Mouse (Mus musculus) stomach, postnatal 0 days (tissue): Measurements from ENCODE around the gene Gli2. TPM values are rescaled to one million over a fixed set of nuclear protein-coding genes. Genes with fewer than 3 reads are reported as not detected.
A peak's percentile ranks its signal among the peaks of the same experiment; 100 is the strongest.

Experiments
- ATAC-seq: fragments of 200-750 bp; cut with Nextera tagmentation; 2 replicates; pipeline ENCODE4 v1.8.0; 2017; ENCODE audit not compliant: low FRiP score, low TSS enrichment
- DNase-seq: peaks from one replicate; pipeline ENCODE4 v3.0.0-alpha.2; 2016; ENCODE audit warnings: low spot score
- H3K27ac ChIP-seq: fragments of 300-500 bp; sonication (generic); replicated peaks from 2 replicates; pipeline ENCODE4 v1.5.1; 2014; ENCODE audit warnings: mild to moderate bottlenecking, control low read depth
- H3K27me3 ChIP-seq: fragments of 300-500 bp; sonication (generic); 2 replicates; pipeline ENCODE4 v1.6.1; 2014; ENCODE audit warnings: low read length; ENCODE audit not compliant: control insufficient read depth, insufficient read depth
- H3K36me3 ChIP-seq: fragments of 300-500 bp; sonication (generic); 2 replicates; pipeline ENCODE4 v1.6.1; 2014; ENCODE audit warnings: low read length, mixed read lengths; ENCODE audit not compliant: control insufficient read depth, insufficient read depth
- H3K4me1 ChIP-seq: fragments of 300-500 bp; sonication (generic); replicated peaks from 2 replicates; pipeline ENCODE4 v1.6.1; 2014; ENCODE audit warnings: antibody characterized with exemption; ENCODE audit not compliant: control insufficient read depth, insufficient read depth
- H3K4me2 ChIP-seq: fragments of 300-500 bp; sonication (generic); replicated peaks from 2 replicates; pipeline ENCODE4 v1.6.1; 2014; ENCODE audit warnings: low read depth, mild to moderate bottlenecking, control low read depth, moderate library complexity
- H3K4me3 ChIP-seq: fragments of 300-500 bp; sonication (generic); 2 replicates; pipeline ENCODE4 v1.5.1; 2014; ENCODE audit warnings: low read depth, low read length, control low read depth
- H3K9ac ChIP-seq: fragments of 300-500 bp; sonication (generic); 2 replicates; pipeline ENCODE4 v1.6.1; 2014; ENCODE audit warnings: mild to moderate bottlenecking, low read length, control low read depth, mixed read lengths
- H3K9me3 ChIP-seq: fragments of 300-500 bp; sonication (generic); 2 replicates; pipeline ENCODE4 v1.6.1; 2016; ENCODE audit warnings: low read length; ENCODE audit not compliant: control insufficient read depth
- CTCF ChIP-seq: IDR thresholded peaks from 2 replicates; pipeline ENCODE4 v1.5.1; 2016; ENCODE audit warnings: antibody characterized with exemption, low read depth, mild to moderate bottlenecking, moderate library complexity
- EP300 ChIP-seq: optimal IDR thresholded peaks from 2 replicates; pipeline ENCODE3; 2016; ENCODE audit warnings: antibody characterized with exemption
- WGBS: fragments of 180-500 bp; shearing (Covaris S2); extraction: QIAGEN DNeasy Blood & Tissue Kit; methylation state at CpG from one replicate; pipeline ENCODE4 v1.1.7; 2014; 5-methylcytosine and 5-hydroxymethylcytosine counted together
- polyA plus RNA-seq: library from polyadenylated mRNA; unstranded; fragments of >200 nt; fragmentation: Nextera tagmentation; extraction: Ambion mirVana; gene quantifications from 2 replicates; pipeline ENCODE4 v1.2.1, GENCODE M21; 2015

Gli2 gene
- polyA plus RNA-seq, 1 experiment from 2014 or later = 2.0 TPM

- Histone ChIP-seq H3K27me3 (no peaks in the 10 kb centered on the region), H3K4me1 (no peaks in the 10 kb centered on the region), H3K9me3 (no peaks in the 10 kb centered on the region), H3K4me2 (no peak overlapping the region), H3K4me3 (no peak overlapping the region), H3K9ac (no peak overlapping the region), H3K36me3 (no peaks in the 10 kb centered on the region), H3K27ac (no peak overlapping the region)
- DNase-seq = no peak
- ATAC-seq = no peak
- 69% methylated on average over 12 of the region's 12 CpGs for WGBS
- TF ChIP-seq CTCF = no peak
Measured at GRCm38 (mm10) chr1:119001454-119002034, 51.9 kb downstream of the Gli2 start.

- Histone ChIP-seq H3K27me3 (no peaks in the 10 kb centered on the region), H3K36me3 (no peaks in the 10 kb centered on the region), H3K27ac (no peak overlapping the region), H3K4me2 (no peak overlapping the region), H3K9ac (no peak overlapping the region), H3K4me1 (no peaks in the 10 kb centered on the region), H3K9me3 (no peaks in the 10 kb centered on the region), H3K4me3 (no peak overlapping the region)
- no peak for DNase-seq
- no peak; the same call in 1 of the 2 replicates for ATAC-seq
- no peak for TF ChIP-seq EP300
- no peak for TF ChIP-seq CTCF
- 80% methylated on average over 8 of the region's 8 CpGs for WGBS
Measured at GRCm38 (mm10) chr1:118994482-118995105, 58.8 kb downstream of the Gli2 start.

GRCm38 (mm10) chr1:118993775-118994174 lies 59.6 kb downstream of the Gli2 start:
- no peak for TF ChIP-seq EP300
- no peak for TF ChIP-seq CTCF

GRCm38 (mm10) chr1:118988331-118988730 lies 65.1 kb downstream of the Gli2 start:
- 59% methylated on average over 6 of the region's 6 CpGs for WGBS
- no peak overlapping the region for H3K4me3 ChIP-seq
- TF ChIP-seq EP300 (no peak), CTCF (no peak)

More at GRCm38 (mm10) chr1:118993775-118994174, 59.6 kb downstream of the Gli2 start:
- Histone ChIP-seq H3K36me3 (no peaks in the 10 kb centered on the region), H3K4me1 (no peaks in the 10 kb centered on the region), H3K27me3 (no peaks in the 10 kb centered on the region), H3K9ac (no peak overlapping the region), H3K9me3 (no peaks in the 10 kb centered on the region), H3K4me2 (no peak overlapping the region), H3K4me3 (no peak overlapping the region), H3K27ac (no peak overlapping the region)
- ATAC-seq (peak; percentile 52; the same call in 1 of the 2 replicates), DNase-seq (no peak)
- WGBS = 43% methylated on average over 5 of the region's 5 CpGs

DNA sequence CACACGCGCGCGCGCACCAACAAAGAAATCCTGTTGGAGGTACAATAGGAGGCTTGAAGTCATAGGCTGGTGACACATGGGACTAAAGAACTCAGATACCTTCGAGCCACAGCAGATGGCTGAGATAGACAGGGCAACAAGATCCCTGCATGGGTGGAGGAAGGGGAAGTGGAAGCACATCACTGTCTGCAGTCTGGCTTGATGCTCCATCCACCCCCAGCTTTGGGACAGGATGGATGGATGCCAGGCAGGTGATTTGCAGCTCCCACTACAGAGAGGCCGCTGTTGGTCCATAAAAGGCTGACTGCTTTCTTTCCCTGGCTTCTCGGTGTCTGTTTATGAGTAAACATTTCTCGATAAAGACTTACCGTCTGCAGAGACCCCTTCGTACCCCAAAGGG lies 65.9 kb downstream of the Gli2 start:
- Histone ChIP-seq H3K27me3 (no peaks in the 10 kb centered on the region), H3K9ac (no peak overlapping the region), H3K36me3 (no peaks in the 10 kb centered on the region), H3K27ac (no peak overlapping the region), H3K4me2 (no peak overlapping the region), H3K4me1 (peaks cover 5% of the 10 kb centered on the region; the same call in 1 of the 2 replicates), H3K9me3 (no peaks in the 10 kb centered on the region), H3K4me3 (no peak overlapping the region)
- TF ChIP-seq EP300 (no peak), CTCF (no peak)
- 81% methylated on average over 11 of the region's 11 CpGs for WGBS
- no peak for DNase-seq
- ATAC-seq = no peak

More at GRCm38 (mm10) chr1:118988331-118988730, 65.1 kb downstream of the Gli2 start:
- Histone ChIP-seq H3K27me3 (no peaks in the 10 kb centered on the region), H3K4me1 (peaks cover 4% of the 10 kb centered on the region; the same call in 1 of the 2 replicates), H3K36me3 (no peaks in the 10 kb centered on the region), H3K9me3 (no peaks in the 10 kb centered on the region), H3K4me2 (no peak overlapping the region), H3K9ac (no peak overlapping the region), H3K27ac (no peak overlapping the region)
- no peak for DNase-seq
- no peak for ATAC-seq

DNA sequence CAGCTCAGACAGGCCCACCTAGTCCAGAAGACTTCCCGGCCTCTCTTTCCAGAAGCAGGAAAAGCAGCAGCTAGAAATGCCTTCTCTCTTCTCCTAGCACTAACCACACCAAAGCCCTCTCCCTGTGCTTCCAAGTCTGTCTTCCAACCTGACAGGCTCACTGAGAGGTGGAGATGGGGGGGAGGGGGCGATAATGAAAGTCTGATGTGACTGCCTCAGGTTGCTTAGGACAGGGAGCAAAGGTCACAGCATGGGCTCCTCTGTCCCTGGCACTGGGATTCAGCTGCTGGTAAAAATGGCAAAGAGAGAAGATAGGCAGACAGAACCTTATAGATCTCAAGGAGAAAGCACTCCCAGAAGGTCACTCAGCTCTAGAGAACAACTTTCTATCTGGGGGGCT lies 70.0 kb downstream of the Gli2 start:
- no peak for TF ChIP-seq CTCF
- TF ChIP-seq EP300 = no peak
- Histone ChIP-seq H3K9me3 (no peaks in the 10 kb centered on the region), H3K9ac (no peak overlapping the region), H3K27me3 (no peaks in the 10 kb centered on the region), H3K4me3 (no peak overlapping the region), H3K4me2 (no peak overlapping the region), H3K27ac (peak overlapping the region; percentile 88), H3K4me1 (peaks cover 5% of the 10 kb centered on the region; the same call in 1 of the 2 replicates), H3K36me3 (no peaks in the 10 kb centered on the region)
- DNase-seq (no peak), ATAC-seq (no peak)
- 59% methylated on average over 2 of the region's 2 CpGs for WGBS
